Mouse (Mus musculus) liver, adult 2 months (tissue): ENCODE results near the gene 1700020D05Rik. TPM values are rescaled to one million over a fixed set of nuclear protein-coding genes. Genes with fewer than 3 reads are reported as not detected.

ENCODE experiments used
- DNase-seq: peaks from one replicate; pipeline ENCODE4 v3.0.0-alpha.2; 2011; ENCODE audit warnings: low read depth, low spot score; ENCODE audit errors: extremely low read depth
- H3K27ac ChIP-seq: fragments of 200-500 bp; replicated peaks from 2 replicates; pipeline ENCODE4 v1.5.1; 2012; ENCODE audit warnings: low read depth, mild to moderate bottlenecking, control low read depth, inconsistent platforms, low read length; ENCODE audit not compliant: insufficient read depth
- H3K27me3 ChIP-seq: fragments of 200-500 bp; 2 replicates; pipeline ENCODE4 v1.6.1; 2012; ENCODE audit warnings: mild to moderate bottlenecking, moderate library complexity, low read length, inconsistent platforms; ENCODE audit not compliant: control insufficient read depth, insufficient read depth
- H3K36me3 ChIP-seq: fragments of 200-500 bp; 2 replicates; pipeline ENCODE4 v1.6.1; 2012; ENCODE audit warnings: low read length, inconsistent platforms; ENCODE audit not compliant: control insufficient read depth, insufficient read depth
- H3K4me1 ChIP-seq: fragments of 200-500 bp; 2 replicates; pipeline ENCODE4 v1.6.1; 2011; ENCODE audit warnings: low read length; ENCODE audit not compliant: control insufficient read depth, insufficient read depth
- H3K4me3 ChIP-seq: fragments of 200-500 bp; 2 replicates; pipeline ENCODE4 v1.5.1; 2011; ENCODE audit warnings: low read depth, mild to moderate bottlenecking, control low read depth, low read length, moderate library complexity; ENCODE audit not compliant: insufficient read depth
- H3K79me2 ChIP-seq: fragments of 200-500 bp; 2 replicates; pipeline ENCODE4 v1.6.1; 2012; ENCODE audit warnings: inconsistent platforms, mild to moderate bottlenecking, low read length, moderate library complexity; ENCODE audit not compliant: control insufficient read depth, insufficient read depth
- H3K9ac ChIP-seq: fragments of 200-500 bp; 2 replicates; pipeline ENCODE4 v1.6.1; 2012; ENCODE audit warnings: low read depth, mild to moderate bottlenecking, control low read depth, inconsistent platforms, low read length
- CTCF ChIP-seq: fragments of 200-500 bp; IDR thresholded peaks from 2 replicates; pipeline ENCODE4 v1.5.1; 2011; ENCODE audit warnings: low read depth, low read length, control low read depth
- POLR2A ChIP-seq: fragments of 200-500 bp; IDR thresholded peaks from 2 replicates; pipeline ENCODE4 v1.6.1; 2011; ENCODE audit warnings: low read length, control low read depth; ENCODE audit not compliant: insufficient read depth; ENCODE audit errors: extremely low read depth
- WGBS: fragments of 180-500 bp; shearing (Covaris S2); methylation state at CpG from one replicate; pipeline ENCODE4 v1.1.7; 2018; 5-methylcytosine and 5-hydroxymethylcytosine counted together
- polyA plus RNA-seq: library from polyadenylated mRNA; depleted of rRNA; stranded (reverse); fragments of >200 nt; gene quantifications from 2 replicates; pipeline ENCODE4 v1.2.3, GENCODE M21; 2012
- total RNA-seq: library from RNA; depleted of rRNA; stranded (reverse); fragments of >200 nt; gene quantifications from 2 replicates; pipeline ENCODE4 v1.2.3, GENCODE M21; 2014

Gene 1700020D05Rik
- total and polyA plus RNA-seq, 2 experiments = 0.59 to 0.83 TPM

DNA sequence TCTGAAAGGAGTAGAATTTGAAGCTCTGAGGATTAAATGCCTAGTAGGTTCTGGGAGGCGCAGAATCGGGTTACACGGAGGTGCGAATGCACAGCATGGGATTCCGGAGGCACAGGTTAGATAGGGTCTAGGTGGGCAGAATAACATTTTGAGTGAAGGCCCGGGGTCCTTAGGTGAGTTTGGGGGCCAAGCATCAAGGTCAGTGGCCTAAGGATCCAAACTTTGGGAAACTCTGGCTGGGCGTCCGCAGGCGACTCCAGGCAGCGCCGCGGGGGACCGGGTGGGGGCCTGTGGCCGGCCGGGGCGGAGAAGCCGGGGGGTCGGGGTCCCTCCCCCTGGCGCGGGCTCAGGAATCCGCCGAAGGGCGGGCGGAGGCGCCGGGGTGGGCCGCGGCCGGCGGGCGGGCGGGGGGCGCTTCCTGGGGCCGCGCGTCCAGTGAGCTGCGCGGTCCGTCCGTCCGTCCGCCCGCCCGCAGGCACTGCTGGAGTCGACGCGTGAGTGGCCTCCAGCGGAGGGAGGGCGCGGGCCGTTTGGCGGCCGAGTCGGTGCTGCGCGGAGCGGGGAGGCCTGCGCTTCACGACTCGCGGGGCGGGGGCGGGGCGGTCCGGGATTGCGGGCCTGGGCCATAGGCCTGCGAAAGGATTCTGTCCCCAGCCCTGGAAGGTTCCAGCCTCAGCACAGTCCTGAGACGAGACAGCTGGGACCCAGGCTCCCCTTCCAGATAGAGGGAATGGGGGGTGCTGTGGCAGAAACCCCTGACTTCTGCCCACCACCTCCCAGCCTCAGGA lies 29.1 kb downstream of the 1700020D05Rik start:
- no peaks in the 10 kb centered on the region; the same call in 1 of the 2 replicates for H3K4me1 ChIP-seq
- H3K27me3 ChIP-seq = no peaks in the 10 kb centered on the region; the same call in none of the 2 replicates
- H3K79me2 ChIP-seq = no peaks in the 10 kb centered on the region
- H3K4me3 ChIP-seq = peak overlapping the region; percentile 58
- no peak for DNase-seq
- no peak for TF ChIP-seq CTCF
- TF ChIP-seq POLR2A = no peak
- 4% methylated on average over 59 of the region's 68 CpGs for WGBS
- H3K9ac ChIP-seq = peak overlapping the region; percentile 71
- no peaks in the 10 kb centered on the region for H3K36me3 ChIP-seq
- H3K27ac ChIP-seq = no peak overlapping the region

DNA sequence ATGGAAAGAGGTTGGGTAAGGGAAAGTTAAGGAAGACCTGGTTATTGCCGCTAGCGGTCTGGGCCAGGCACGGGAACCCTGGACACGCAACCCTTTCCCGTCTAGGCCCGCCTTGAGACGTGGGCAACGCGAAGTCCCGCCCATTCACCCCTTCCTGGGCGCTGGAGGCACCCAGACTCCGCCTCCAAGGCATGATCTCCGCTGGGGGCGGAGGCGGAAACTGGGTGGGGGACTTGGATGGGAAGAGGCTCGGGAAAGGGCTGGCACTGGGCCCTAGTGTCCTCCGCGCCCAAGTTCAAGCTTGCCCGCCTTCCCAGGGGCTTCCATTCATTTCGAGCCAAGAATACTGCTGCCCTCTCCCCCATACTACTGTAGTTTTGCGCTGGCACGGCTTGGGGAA lies 29.9 kb downstream of the 1700020D05Rik start, which contains the start of gene Efemp2:
Gene Efemp2, plus strand, starts transcription at position 235 of the 400 bp plus-strand sequence.
- no peak within 1 kb of the TSS for H3K27ac ChIP-seq
- no peaks in the 10 kb centered on the region for H3K36me3 ChIP-seq
- peak within 1 kb of the TSS; percentile 71 for H3K9ac ChIP-seq
- peak within 1 kb of the TSS; percentile 58 for H3K4me3 ChIP-seq
- H3K79me2 ChIP-seq = no peaks in the 10 kb centered on the region
- H3K27me3 ChIP-seq = no peaks in the 10 kb centered on the region; the same call in none of the 2 replicates
- no peaks in the 10 kb centered on the region; the same call in 1 of the 2 replicates for H3K4me1 ChIP-seq
- TF ChIP-seq CTCF (no peak), POLR2A (no peak)
- peak; percentile 37 for DNase-seq
- 13% methylated on average over 22 of the region's 22 CpGs for WGBS

DNA sequence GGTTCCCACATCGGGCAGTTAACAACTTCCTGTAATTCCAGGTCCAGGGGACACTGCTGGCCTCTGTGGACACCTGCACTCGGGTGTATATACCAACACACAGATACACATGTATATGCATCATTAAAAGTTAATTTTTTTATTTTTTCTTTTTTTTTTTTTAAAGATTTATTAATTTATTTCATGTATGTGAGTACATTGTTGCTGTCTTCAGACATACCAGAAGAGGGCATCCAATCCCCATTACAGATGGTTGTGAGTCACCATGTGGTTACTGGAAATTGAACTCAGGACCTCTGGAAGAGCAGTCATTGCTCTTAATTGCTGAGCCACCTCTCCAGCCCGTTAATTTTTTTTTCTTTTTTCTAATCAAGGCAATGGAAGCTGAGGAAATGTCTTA lies 30.7 kb downstream of the 1700020D05Rik start:
- no peaks in the 10 kb centered on the region for H3K36me3 ChIP-seq
- no peak overlapping the region for H3K4me3 ChIP-seq
- no peak for TF ChIP-seq CTCF
- TF ChIP-seq POLR2A = no peak
- H3K27me3 ChIP-seq = no peaks in the 10 kb centered on the region; the same call in none of the 2 replicates
- no peaks in the 10 kb centered on the region for H3K79me2 ChIP-seq
- DNase-seq = no peak
- H3K27ac ChIP-seq = no peak overlapping the region
- no peaks in the 10 kb centered on the region; the same call in 1 of the 2 replicates for H3K4me1 ChIP-seq
- no peak overlapping the region for H3K9ac ChIP-seq
- WGBS = 77% methylated on average over 3 of the region's 3 CpGs

DNA sequence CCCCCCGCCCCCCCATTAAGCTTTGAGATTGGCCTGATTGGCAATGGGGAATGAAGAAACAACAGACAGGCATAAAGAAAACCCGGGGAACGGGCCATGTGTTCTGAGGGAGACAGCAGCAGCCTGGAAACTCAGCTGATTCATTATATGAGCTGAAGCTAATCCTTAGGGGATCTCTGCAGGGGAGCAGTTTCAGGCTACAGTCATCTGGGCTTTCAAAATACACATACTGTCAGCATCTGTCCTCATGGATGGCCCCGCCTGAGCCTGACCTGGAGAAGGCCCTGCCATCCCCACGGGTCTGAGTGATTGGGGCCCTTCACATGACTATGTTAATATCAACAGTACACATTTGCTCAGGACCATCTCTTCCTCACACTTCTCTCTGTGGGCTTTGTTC lies 31.7 kb downstream of the 1700020D05Rik start:
- no peaks in the 10 kb centered on the region; the same call in 1 of the 2 replicates for H3K4me1 ChIP-seq
- 68% methylated on average over 5 of the region's 5 CpGs for WGBS
- no peak for DNase-seq

DNA sequence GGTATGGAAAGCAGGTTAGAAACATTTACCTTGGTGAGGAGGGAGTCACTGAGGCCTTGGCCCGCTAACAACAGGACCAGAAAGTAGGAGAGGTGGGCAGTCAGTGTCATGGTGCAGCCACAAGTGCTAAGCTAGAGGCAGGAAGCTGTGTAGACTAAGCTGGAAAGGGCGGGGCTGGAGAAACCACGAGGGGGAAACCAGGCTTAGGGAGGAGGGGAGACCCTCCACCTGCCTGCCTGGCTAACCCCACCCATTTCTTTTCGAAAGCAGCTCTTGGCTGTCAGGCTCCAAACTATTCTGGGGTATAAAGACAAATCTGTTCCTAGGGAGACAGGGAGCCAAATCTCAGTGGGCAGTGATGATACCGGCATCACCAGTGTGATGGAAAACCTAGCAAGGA lies 35.2 kb downstream of the 1700020D05Rik start, which contains the start of gene Ctsw:
Gene Ctsw, minus strand, starts transcription at position 134 of the 400 bp plus-strand sequence.
- Histone ChIP-seq H3K36me3 (no peaks in the 10 kb centered on the region), H3K4me1 (no peaks in the 10 kb centered on the region), H3K4me3 (no peak within 1 kb of the TSS), H3K79me2 (no peaks in the 10 kb centered on the region), H3K27ac (no peak within 1 kb of the TSS), H3K9ac (no peak within 1 kb of the TSS), H3K27me3 (no peaks in the 10 kb centered on the region)
- WGBS = 60% methylated on average over 5 of the region's 5 CpGs
- DNase-seq = no peak
- TF ChIP-seq CTCF (no peak), POLR2A (no peak)

More for the DNA sequence above, 31.7 kb downstream of the 1700020D05Rik start:
- Histone ChIP-seq H3K36me3 (no peaks in the 10 kb centered on the region), H3K27ac (no peak overlapping the region), H3K27me3 (no peaks in the 10 kb centered on the region; the same call in none of the 2 replicates), H3K4me3 (no peak overlapping the region), H3K9ac (no peak overlapping the region), H3K79me2 (no peaks in the 10 kb centered on the region)
- TF ChIP-seq CTCF (no peak), POLR2A (no peak)
